In genomic region chr10:21195597-21195996, GRCm38 (mm10) we compare ENCODE assay signal across 19 mouse cellular contexts. TPM values are rescaled to one million over a fixed set of nuclear protein-coding genes. Genes with fewer than 3 reads are reported as not detected.
DNase-seq lines count a peak whose midpoint lies in the region; ATAC-seq lines count a peak whose summit lies in the region.
"Had no signal": no experiment of that assay in that cellular context is flagged by ENCODE, and none has a peak within 500 bp of the region (broad histone marks: within the 10 kb centered on the region; RNA-seq: fewer than 3 reads in every experiment).

No protein-coding gene starts in this region.

- no peaks in the 10 kb centered on the region for H3K27me3 ChIP-seq in limb, embryonic 11.5 days (ENCODE audit: control insufficient read depth, insufficient read depth, low read length)
- H3K27me3 ChIP-seq in limb, embryonic 10.5 days (ENCODE audit: low read depth, poor library complexity, severe bottlenecking): no peaks in the 10 kb centered on the region
- H3K27me3 ChIP-seq in limb, embryonic 13.5 days: peaks cover 4% of the 10 kb centered on the region; the same call in 1 of the 2 replicates
- H3K27me3 ChIP-seq: embryonic facial prominence, embryonic 12.5 days; hindbrain, embryonic 13.5 days; kidney, embryonic 15.5 days; limb, embryonic 15.5 days; neural tube, embryonic 12.5 days had no signal

- no peak for ATAC-seq in limb, embryonic 11.5 days (ENCODE audit: insufficient number of reproducible peaks, low FRiP score, low TSS enrichment, low read depth)
- peak; percentile 15; the same call in 1 of the 2 replicates for ATAC-seq in limb, embryonic 13.5 days (ENCODE audit: low FRiP score, low read depth)
- ATAC-seq: activated CD4-positive, CD25-positive, alpha-beta regulatory T cell, adult 4 months; forebrain, postnatal 0 days; lung, postnatal 0 days; Patski had no signal

- DNase-seq in limb, embryonic 11.5 days (ENCODE audit: low spot score): peak; percentile 54
- no peak for DNase-seq in limb, embryonic 10.5 days (ENCODE audit: low spot score)
- DNase-seq in thymus, postnatal 0 days (ENCODE audit: low spot score): peak; percentile 11
- no peak for DNase-seq in thymus, postnatal 10 days (ENCODE audit: low spot score in 2 of 2)
- no peak for DNase-seq in left cerebral cortex, adult 9 months (ENCODE audit: low spot score in 2 of 2)
- DNase-seq in spleen, adult 18-20 months: no peak
- DNase-seq: cerebellum, adult 8-10 months; forebrain, postnatal 0 days; right cerebral cortex, postnatal 4 days had no signal

- H3K27ac ChIP-seq in limb, embryonic 11.5 days (replicated peaks; ENCODE audit: low read depth, low read length): no peak overlapping the region
- no peak overlapping the region for H3K27ac ChIP-seq in limb, embryonic 10.5 days
- no peak overlapping the region for H3K27ac ChIP-seq in limb, embryonic 13.5 days
- H3K27ac ChIP-seq: embryonic facial prominence, embryonic 12.5 days; heart, embryonic 13.5 days; hindbrain, embryonic 13.5 days; kidney, embryonic 15.5 days; limb, embryonic 15.5 days; neural tube, embryonic 12.5 days had no signal

- H3K9me3 ChIP-seq in limb, embryonic 11.5 days (ENCODE audit: control insufficient read depth, low read length): no peaks in the 10 kb centered on the region
- no peaks in the 10 kb centered on the region for H3K9me3 ChIP-seq in limb, embryonic 10.5 days (replicated peaks)
- H3K9me3 ChIP-seq in limb, embryonic 13.5 days: 0 out of 2 replicates have a peak, but pooled peaks cover 4% of the 10 kb centered on the region
- H3K9me3 ChIP-seq: embryonic facial prominence, embryonic 12.5 days; heart, embryonic 13.5 days; hindbrain, embryonic 13.5 days; kidney, embryonic 15.5 days; limb, embryonic 15.5 days had no signal

- no peaks in the 10 kb centered on the region for H3K36me3 ChIP-seq in limb, embryonic 11.5 days (ENCODE audit: control insufficient read depth, insufficient read depth, low read length)
- no peaks in the 10 kb centered on the region for H3K36me3 ChIP-seq in limb, embryonic 10.5 days
- no peaks in the 10 kb centered on the region for H3K36me3 ChIP-seq in limb, embryonic 13.5 days
- H3K36me3 ChIP-seq: embryonic facial prominence, embryonic 12.5 days; heart, embryonic 13.5 days; hindbrain, embryonic 13.5 days; kidney, embryonic 15.5 days; limb, embryonic 15.5 days; neural tube, embryonic 12.5 days had no signal

- no peak overlapping the region for H3K9ac ChIP-seq in limb, embryonic 11.5 days (ENCODE audit: low read length)
- H3K9ac ChIP-seq in limb, embryonic 13.5 days: no peak overlapping the region
- H3K9ac ChIP-seq: embryonic facial prominence, embryonic 12.5 days; forebrain, postnatal 0 days; heart, embryonic 13.5 days; hindbrain, embryonic 13.5 days; kidney, embryonic 15.5 days; limb, embryonic 15.5 days; neural tube, embryonic 12.5 days had no signal

- peaks cover 6% of the 10 kb centered on the region; the same call in 1 of the 2 replicates for H3K4me1 ChIP-seq in limb, embryonic 11.5 days (ENCODE audit: control insufficient read depth, insufficient read depth, low read length)
- H3K4me1 ChIP-seq in limb, embryonic 10.5 days: peaks cover 20% of the 10 kb centered on the region
- peaks cover 14% of the 10 kb centered on the region for H3K4me1 ChIP-seq in limb, embryonic 13.5 days
- H3K4me1 ChIP-seq: neural tube, embryonic 12.5 days had no signal

- no peak overlapping the region for H3K4me2 ChIP-seq in limb, embryonic 11.5 days (ENCODE audit: low read depth, severe bottlenecking)
- H3K4me2 ChIP-seq in limb, embryonic 13.5 days (replicated peaks): no peak overlapping the region
- H3K4me2 ChIP-seq: embryonic facial prominence, embryonic 12.5 days; heart, embryonic 13.5 days; hindbrain, embryonic 13.5 days; kidney, embryonic 15.5 days; limb, embryonic 15.5 days; neural tube, embryonic 12.5 days had no signal

- WGBS in limb, embryonic 11.5 days: 10% methylated on average over 8 of the region's 8 CpGs
- WGBS in limb, embryonic 10.5 days: 23% methylated on average over 8 of the region's 8 CpGs
- WGBS in limb, embryonic 13.5 days: 14% methylated on average over 8 of the region's 8 CpGs

- H3K4me3 ChIP-seq in limb, embryonic 11.5 days (ENCODE audit: low read depth, low read length): no peak overlapping the region
- no peak overlapping the region for H3K4me3 ChIP-seq in limb, embryonic 10.5 days
- H3K4me3 ChIP-seq in limb, embryonic 13.5 days: no peak overlapping the region
- H3K4me3 ChIP-seq: embryonic facial prominence, embryonic 12.5 days; heart, embryonic 13.5 days; hindbrain, embryonic 13.5 days; kidney, embryonic 15.5 days; limb, embryonic 15.5 days; neural tube, embryonic 12.5 days had no signal

RNA-seq across cellular contexts. Expression of gene Myb, which starts 34.8 kb away (rescaled TPM):
- 7.0 and 8.1 TPM in 2 replicates for polyA plus RNA-seq in limb, embryonic 11.5 days (2014; fragmentation: Nextera tagmentation; extraction: Ambion mirVana)
- polyA plus RNA-seq in limb, embryonic 10.5 days (2016; fragmentation: Nextera tagmentation; extraction: Ambion mirVana): 4.0 and 5.2 TPM in 2 replicates
- 183 and 202 TPM in 2 replicates for polyA plus RNA-seq in thymus, postnatal 0 days (2015; fragmentation: Nextera tagmentation; extraction: Ambion mirVana)
- polyA plus RNA-seq in limb, embryonic 13.5 days (2015; fragmentation: Nextera tagmentation; extraction: Ambion mirVana): 4.6 TPM in 2 replicates

Comparison
In these comparisons a context has a peak if more than half of its experiments do, and no peak if none do; other contexts are left out.
1. DNase-seq: peak in limb, embryonic 11.5 days (single experiment) and thymus, postnatal 0 days (single experiment); none in limb, embryonic 10.5 days (single experiment), thymus, postnatal 10 days (0 of 2), left cerebral cortex, adult 9 months (0 of 2) and spleen, adult 18-20 months (0 of 2).
2. RNA of gene Myb, which starts 34.8 kb away (polyA plus RNA-seq): 183 to 202 TPM in thymus, postnatal 0 days; 7.0 to 8.1 TPM in limb, embryonic 11.5 days, 4.0 to 5.2 TPM in limb, embryonic 10.5 days and 4.6 TPM in limb, embryonic 13.5 days; every median in the first group is over 10 times any median in the second.